Mouse (Mus musculus): ENCODE measurements at regions not wholly inside any gene's neighbourhood (a gene's known extent, or its start where the extent isn't known, plus 50 kb on each side); places are given as distances from the start of the nearest gene placed in this dataset.
"Not testable (repeated sequence)": the region's sequence is repeated elsewhere in the genome, so short reads cannot be mapped to it uniquely, and the experiment has no call there.

DNA sequence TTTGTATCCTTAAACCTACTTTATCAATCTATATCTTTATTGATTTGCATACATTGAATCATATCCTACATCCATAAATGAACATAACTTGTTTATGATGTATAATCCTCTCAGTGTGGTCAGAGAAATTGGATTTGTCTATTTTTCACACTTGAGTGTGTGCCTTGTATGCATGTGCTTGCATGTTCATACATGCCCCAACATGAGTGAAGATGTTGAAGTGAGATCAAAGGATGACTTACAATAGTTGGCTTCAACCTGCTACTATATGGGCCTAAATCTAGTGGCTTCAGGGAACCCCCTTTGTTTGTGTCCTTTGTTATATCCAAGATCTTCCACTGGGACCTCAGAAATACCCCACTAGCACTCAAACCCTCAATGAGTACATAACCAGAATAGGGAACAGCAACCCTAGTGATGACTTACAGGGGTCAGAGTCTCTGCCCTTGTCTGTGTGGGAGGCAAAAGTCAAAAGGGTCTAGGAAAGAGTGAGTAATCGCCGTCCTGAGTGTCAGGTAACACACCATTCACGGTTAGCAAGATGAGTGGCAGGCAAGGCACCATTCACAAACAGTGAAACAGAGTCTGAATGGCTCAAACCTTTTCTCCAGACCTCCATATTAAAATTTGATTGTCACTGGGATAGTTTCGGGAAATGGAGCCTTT is 236.3 kb downstream of the Lpin1 start:
- DNase-seq (ENCODE audit: low read depth) = no peak
- TF ChIP-seq POLR2A (IDR thresholded peaks at IDR 0.05; ENCODE audit: borderline replicate concordance, extremely low read depth, insufficient read depth, insufficient read length, poor library complexity, severe bottlenecking) (no peak), CTCF (IDR thresholded peaks at IDR 0.05; ENCODE audit: borderline replicate concordance, extremely low read depth, insufficient read depth, insufficient read length) (no peak)

DNA sequence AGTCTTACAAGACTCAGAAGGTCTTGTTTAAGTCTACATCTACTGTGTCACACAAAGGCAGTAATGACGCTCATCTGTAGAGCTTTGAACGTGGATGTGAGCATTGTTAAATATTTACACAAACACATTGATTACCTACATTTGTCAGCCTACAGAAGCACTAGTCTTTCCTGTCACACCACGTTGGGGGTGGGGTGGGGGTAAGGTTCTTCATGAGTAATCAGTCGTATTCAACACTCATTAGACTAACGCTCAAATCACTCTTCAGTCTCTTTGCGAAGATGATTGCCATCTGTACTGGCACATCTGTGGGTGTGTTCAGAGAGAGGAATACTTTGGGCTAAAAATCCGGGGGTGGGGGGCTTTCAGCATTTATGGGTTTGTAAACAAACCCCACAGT is 240.7 kb downstream of the Lpin1 start:
- TF ChIP-seq CTCF (IDR thresholded peaks at IDR 0.05; ENCODE audit: borderline replicate concordance, extremely low read depth, insufficient read depth, insufficient read length) (no peak), POLR2A (IDR thresholded peaks at IDR 0.05; ENCODE audit: borderline replicate concordance, extremely low read depth, insufficient read depth, insufficient read length, poor library complexity, severe bottlenecking) (no peak)
- DNase-seq (ENCODE audit: low read depth) = peak; percentile 66

DNA sequence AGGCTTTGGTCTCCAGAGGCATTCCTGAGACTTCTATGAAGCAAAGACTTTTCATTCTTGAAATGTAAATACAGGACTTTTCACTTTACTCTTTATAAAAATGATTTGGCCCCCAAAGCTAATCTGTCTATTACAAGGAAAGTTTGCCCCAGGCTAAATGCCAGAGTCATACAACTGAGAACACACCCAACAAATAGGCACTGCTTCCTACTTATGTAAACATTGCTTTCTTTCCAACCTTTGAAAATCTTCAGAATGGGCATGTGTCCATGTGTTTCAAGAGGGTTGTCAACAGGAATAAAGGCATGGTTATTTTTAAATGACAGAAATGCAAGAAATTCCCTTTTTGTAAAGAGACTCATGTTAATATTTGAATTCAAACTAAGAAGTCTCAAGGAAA is 248.4 kb downstream of the Lpin1 start:
- TF ChIP-seq POLR2A (IDR thresholded peaks at IDR 0.05; ENCODE audit: borderline replicate concordance, extremely low read depth, insufficient read depth, insufficient read length, poor library complexity, severe bottlenecking) = no peak
- no peak for TF ChIP-seq CTCF (IDR thresholded peaks at IDR 0.05; ENCODE audit: borderline replicate concordance, extremely low read depth, insufficient read depth, insufficient read length)

DNA sequence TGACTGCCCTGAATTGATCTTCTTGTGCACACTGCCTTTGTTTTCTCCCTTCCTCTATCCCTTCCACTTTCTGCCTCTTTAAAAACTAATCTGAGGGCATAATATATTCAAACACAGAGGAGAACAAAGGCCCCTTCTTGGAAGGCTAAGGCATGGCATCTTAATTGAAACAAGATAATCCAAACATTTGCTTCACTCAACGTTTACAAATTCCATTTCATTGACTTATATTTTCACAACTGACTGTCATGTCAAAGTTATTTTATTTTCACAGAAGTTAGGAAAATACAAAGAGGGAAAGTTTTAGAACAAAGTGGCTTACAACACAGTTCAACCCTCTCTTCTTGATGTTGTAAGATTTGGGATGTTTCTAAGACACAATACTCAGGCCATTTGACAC is 251.9 kb downstream of the Lpin1 start:
- TF ChIP-seq CTCF (IDR thresholded peaks at IDR 0.05; ENCODE audit: borderline replicate concordance, extremely low read depth, insufficient read depth, insufficient read length) = no peak
- DNase-seq (ENCODE audit: low read depth) = no peak

More for the DNA sequence above, 248.4 kb downstream of the Lpin1 start:
- no peak for DNase-seq (ENCODE audit: low read depth)

DNA sequence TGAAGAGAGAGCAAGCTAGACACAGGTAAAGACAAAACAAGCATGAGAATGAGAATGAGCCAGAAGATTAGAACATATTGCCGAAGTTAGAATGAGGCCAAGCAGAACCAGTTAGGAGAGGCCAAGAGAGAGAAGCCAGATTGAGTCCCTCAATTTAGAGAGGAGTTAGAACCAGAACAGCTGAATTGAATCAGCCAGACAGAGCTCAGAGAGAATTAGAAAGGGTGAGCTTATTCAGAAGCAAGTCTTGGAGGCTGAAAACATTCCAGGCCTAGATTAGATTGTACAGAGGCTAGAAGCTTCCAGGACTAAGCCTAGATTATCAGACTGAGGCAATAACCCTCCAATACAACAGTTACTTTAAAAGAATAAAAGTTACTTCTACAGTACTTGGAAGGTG is 256.1 kb downstream of the Lpin1 start:
- no peak for TF ChIP-seq POLR2A (IDR thresholded peaks at IDR 0.05; ENCODE audit: borderline replicate concordance, extremely low read depth, insufficient read depth, insufficient read length, poor library complexity, severe bottlenecking)
- no peak for TF ChIP-seq CTCF (IDR thresholded peaks at IDR 0.05; ENCODE audit: borderline replicate concordance, extremely low read depth, insufficient read depth, insufficient read length)
- no peak for DNase-seq (ENCODE audit: low read depth)

DNA sequence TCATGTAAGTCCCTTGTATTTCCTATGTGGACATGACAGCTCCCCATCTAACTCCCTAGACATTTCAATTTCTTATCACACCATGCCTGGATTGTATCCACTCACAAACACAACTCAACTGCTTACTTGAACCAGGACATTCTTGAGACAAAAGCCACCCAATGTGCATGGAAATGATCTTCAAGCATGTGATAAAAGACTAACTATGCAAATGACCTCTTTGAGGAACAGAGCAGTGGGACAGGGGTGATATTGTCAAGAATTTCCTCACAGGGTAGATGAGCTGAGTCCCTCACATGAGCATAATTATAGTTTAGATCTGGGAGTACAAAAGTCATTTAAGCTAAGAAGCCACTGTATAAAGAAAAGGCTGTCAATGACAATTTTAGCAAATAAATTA is 259.0 kb downstream of the Lpin1 start:
- TF ChIP-seq CTCF (IDR thresholded peaks at IDR 0.05; ENCODE audit: borderline replicate concordance, extremely low read depth, insufficient read depth, insufficient read length) (no peak), POLR2A (IDR thresholded peaks at IDR 0.05; ENCODE audit: borderline replicate concordance, extremely low read depth, insufficient read depth, insufficient read length, poor library complexity, severe bottlenecking) (no peak)
- DNase-seq (ENCODE audit: low read depth) = no peak

DNA sequence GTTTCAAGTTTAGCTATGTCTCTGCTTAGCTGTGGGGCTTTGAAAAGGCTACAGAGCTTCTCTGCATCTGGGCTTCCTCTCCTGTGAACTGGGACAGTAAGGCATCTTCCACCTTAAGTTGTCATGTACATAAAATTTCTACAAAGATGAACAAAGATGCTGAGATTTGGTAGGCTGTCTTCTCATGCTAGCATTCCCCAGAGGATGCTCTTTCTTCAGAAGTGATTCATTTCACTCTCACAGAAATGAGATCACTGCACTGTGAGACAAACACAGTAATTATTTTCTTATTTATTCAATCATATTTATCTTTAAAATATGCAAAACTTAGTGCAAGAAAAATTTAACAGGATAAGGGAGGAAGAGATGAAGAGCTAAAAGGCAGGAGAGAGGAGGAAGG is 261.5 kb downstream of the Lpin1 start:
- DNase-seq (ENCODE audit: low read depth) = no peak
- TF ChIP-seq POLR2A (IDR thresholded peaks at IDR 0.05; ENCODE audit: borderline replicate concordance, extremely low read depth, insufficient read depth, insufficient read length, poor library complexity, severe bottlenecking) (no peak), CTCF (IDR thresholded peaks at IDR 0.05; ENCODE audit: borderline replicate concordance, extremely low read depth, insufficient read depth, insufficient read length) (no peak)

DNA sequence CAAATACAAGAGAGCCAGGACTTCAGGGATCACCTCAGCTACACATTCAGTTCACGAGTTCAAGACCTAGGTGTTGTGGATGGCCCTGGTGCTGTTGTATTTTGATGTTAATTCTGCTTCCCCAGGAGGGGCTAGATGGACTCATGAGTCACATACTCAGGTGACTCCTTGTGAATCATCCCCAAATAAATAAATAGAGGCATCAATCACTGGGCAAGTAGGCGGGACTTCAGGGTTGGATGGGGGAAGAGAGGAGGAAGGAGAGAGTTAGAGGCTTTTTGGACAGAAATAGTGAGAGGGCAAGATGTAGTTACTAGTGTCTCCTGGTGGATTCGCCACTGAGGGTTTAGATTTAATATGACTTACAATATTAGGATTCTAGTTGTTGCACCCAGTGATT is 266.7 kb downstream of the Lpin1 start:
- no peak for DNase-seq (ENCODE audit: low read depth)
- no peak for TF ChIP-seq POLR2A (IDR thresholded peaks at IDR 0.05; ENCODE audit: borderline replicate concordance, extremely low read depth, insufficient read depth, insufficient read length, poor library complexity, severe bottlenecking)

DNA sequence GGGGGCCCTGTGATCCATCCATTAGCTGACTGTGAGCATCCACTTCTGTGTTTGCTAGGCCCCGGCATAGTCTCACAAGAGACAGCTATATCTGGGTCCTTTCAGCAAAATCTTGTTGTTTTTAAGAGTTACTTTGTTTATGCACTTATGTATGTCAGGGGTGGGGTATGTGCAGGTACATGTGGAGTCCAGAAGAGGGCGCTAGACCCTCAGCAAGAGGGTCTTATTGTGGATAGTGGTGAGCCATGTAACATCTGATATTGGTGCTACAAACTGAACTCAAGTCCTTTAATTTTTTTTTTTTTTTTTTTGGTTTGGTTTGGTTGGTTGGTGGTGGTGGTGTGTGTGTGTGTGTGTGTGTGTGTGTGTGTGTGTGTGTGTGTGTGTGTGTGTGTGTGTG is 268.7 kb downstream of the Lpin1 start:
- not testable (repeated sequence) for DNase-seq (ENCODE audit: low read depth)

DNA sequence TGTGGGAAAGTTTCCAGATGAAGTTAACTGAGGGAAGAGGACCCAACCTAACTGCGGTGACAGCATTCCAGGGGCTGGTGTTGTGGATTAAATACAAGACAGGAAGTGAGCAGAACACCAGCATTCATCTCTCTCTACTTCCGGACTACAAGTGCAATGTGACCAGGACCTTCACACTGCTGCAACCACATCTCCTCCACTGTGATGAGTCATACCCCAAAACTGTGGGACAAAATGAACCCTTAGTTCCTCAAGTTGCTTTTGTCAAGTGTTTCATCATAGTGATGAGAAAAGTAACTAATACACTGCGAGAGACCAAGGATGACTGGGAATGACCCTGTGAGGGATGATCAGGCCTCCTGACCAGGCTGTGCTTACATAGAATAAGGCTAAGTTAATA is 279.3 kb downstream of the Lpin1 start:
- TF ChIP-seq CTCF (IDR thresholded peaks at IDR 0.05; ENCODE audit: borderline replicate concordance, extremely low read depth, insufficient read depth, insufficient read length) = no peak
- no peak for TF ChIP-seq POLR2A (IDR thresholded peaks at IDR 0.05; ENCODE audit: borderline replicate concordance, extremely low read depth, insufficient read depth, insufficient read length, poor library complexity, severe bottlenecking)

DNA sequence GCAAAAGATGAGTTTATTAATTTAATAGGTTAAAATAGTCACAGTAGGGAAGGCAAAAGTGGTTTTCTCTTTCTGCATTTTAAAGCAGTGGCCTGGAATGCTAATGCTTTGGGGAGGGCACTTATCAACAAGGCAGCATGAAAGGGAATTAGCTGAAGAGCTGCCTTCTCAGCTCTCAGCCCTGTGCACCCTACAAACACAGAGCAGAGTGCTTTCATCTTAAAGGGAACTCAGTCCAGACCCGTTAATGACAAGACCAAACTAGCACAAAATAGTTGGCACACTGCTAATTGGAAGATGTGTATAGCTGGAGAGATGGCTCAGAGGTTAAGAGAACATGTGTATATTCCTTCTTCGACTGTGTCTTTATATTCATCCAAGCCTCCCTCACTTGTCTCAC is 281.6 kb downstream of the Lpin1 start:
- TF ChIP-seq POLR2A (IDR thresholded peaks at IDR 0.05; ENCODE audit: borderline replicate concordance, extremely low read depth, insufficient read depth, insufficient read length, poor library complexity, severe bottlenecking) (no peak), CTCF (IDR thresholded peaks at IDR 0.05; ENCODE audit: borderline replicate concordance, extremely low read depth, insufficient read depth, insufficient read length) (no peak)
- DNase-seq (ENCODE audit: low read depth) = peak; percentile 53

More for the DNA sequence above, 279.3 kb downstream of the Lpin1 start:
- no peak for DNase-seq (ENCODE audit: low read depth)

DNA sequence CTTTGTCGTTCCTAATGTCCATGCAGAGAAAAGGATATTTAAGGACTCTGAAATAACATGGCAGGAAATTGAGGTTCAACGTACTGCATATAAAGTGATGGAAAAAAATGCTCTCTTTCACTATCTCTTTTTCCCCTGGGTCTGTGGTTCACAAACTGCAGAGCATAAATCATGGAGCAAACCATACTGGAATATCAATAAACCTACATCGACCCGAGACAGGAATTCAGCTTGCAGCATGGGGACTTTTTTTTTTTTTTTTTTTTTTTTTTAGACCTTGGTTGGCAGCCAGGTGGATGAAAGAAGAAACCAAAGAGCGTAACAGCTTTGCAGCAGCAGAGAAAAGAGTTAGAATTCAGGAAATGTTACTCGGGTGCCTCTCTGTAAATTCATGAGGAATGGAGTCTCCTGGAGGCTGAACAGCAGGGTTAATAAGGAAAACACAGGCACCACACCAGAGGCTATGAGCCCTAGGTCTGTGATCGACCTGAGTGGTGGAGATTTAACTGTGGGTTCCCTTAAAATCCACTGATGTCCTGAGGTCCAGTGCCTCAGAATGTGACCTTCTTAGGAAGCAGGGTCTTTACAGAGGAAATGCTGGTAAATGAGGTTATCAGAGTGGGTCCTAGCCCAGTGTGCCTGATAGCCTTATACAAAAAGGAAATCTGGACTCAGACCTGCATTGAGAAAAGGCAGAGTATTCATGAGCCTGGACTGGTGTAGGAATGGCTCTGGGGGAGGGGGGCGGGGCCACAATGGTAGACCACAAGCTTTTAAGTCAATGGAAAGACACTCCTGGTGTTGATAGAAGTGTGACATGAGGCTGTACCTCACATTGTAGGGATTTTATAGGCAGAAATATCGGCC is 290.0 kb downstream of the Lpin1 start:
- TF ChIP-seq CTCF (IDR thresholded peaks at IDR 0.05; ENCODE audit: borderline replicate concordance, extremely low read depth, insufficient read depth, insufficient read length) = no peak
- TF ChIP-seq POLR2A (IDR thresholded peaks at IDR 0.05; ENCODE audit: borderline replicate concordance, extremely low read depth, insufficient read depth, insufficient read length, poor library complexity, severe bottlenecking) = no peak
- DNase-seq (ENCODE audit: low read depth) = peak; percentile 60

Measured in brain, embryonic 14.5 days (tissue).